Mouse (Mus musculus) kidney, postnatal 10 days (tissue): ENCODE measurements around the gene Ptdss2.
A peak's percentile ranks its signal among the peaks of the same experiment; 100 is the strongest.

Experiments
- DNase-seq: peaks from one replicate; pipeline ENCODE4 v3.0.0; 2021; ENCODE audit warnings: mixed read lengths

The Ptdss2 gene

GRCm38 (mm10) chr7:141122245-141122644, at the start of gene Ptdss2:
Gene Ptdss2, plus strand, starts transcription at chr7:141122382.
- peak; percentile 80 for DNase-seq

GRCm38 (mm10) chr7:141073782-141074181, 48.4 kb upstream of the Ptdss2 start:
- no peak for DNase-seq

- DNase-seq: no peak
These were observed 44.3 kb upstream of the Ptdss2 start, which contains the start of gene Pkp3 for GRCm38 (mm10) chr7:141077841-141078240. Gene Pkp3, plus strand, starts transcription at chr7:141078218.

- DNase-seq: no peak
These were observed 43.3 kb upstream of the Ptdss2 start for GRCm38 (mm10) chr7:141078876-141079275.

GRCm38 (mm10) chr7:141079481-141080449, 42.4 kb upstream of the Ptdss2 start:
- DNase-seq: peak; percentile 65

- DNase-seq: peak; percentile 39
These were observed 34.3 kb upstream of the Ptdss2 start for GRCm38 (mm10) chr7:141087894-141088293.

- peak; percentile 18 for DNase-seq
These were observed 33.7 kb upstream of the Ptdss2 start for GRCm38 (mm10) chr7:141088473-141088872.

- no peak for DNase-seq
These were observed 32.0 kb upstream of the Ptdss2 start for GRCm38 (mm10) chr7:141090228-141090627.

- peak; percentile 91 for DNase-seq
These were observed 30.0 kb upstream of the Ptdss2 start for GRCm38 (mm10) chr7:141092051-141092735.

- DNase-seq: peak; percentile 75
These were observed 28.2 kb upstream of the Ptdss2 start for GRCm38 (mm10) chr7:141093950-141094349.

- DNase-seq: peak; percentile 75
These were observed 27.5 kb upstream of the Ptdss2 start for GRCm38 (mm10) chr7:141094487-141095205.

- DNase-seq: peak; percentile 24
These were observed 26.2 kb upstream of the Ptdss2 start for GRCm38 (mm10) chr7:141096021-141096420.

GRCm38 (mm10) chr7:141096649-141097056, 25.5 kb upstream of the Ptdss2 start:
- peak; percentile 80 for DNase-seq

- no peak for DNase-seq
These were observed 25.0 kb upstream of the Ptdss2 start for GRCm38 (mm10) chr7:141097177-141097576.

GRCm38 (mm10) chr7:141099911-141100691, 22.1 kb upstream of the Ptdss2 start, which contains the start of gene Sigirr:
Gene Sigirr, minus strand, starts transcription at chr7:141100572.
- DNase-seq: peak; percentile 77

GRCm38 (mm10) chr7:141103161-141103560, 19.0 kb upstream of the Ptdss2 start:
- DNase-seq: no peak

GRCm38 (mm10) chr7:141115874-141116273, 6.3 kb upstream of the Ptdss2 start:
- no peak for DNase-seq

GRCm38 (mm10) chr7:141117636-141118035, 4.5 kb upstream of the Ptdss2 start, which contains the start of gene Ano9:
Gene Ano9, minus strand, starts transcription at chr7:141117806.
- peak; percentile 70 for DNase-seq

- DNase-seq: no peak
These were observed 2.7 kb upstream of the Ptdss2 start for GRCm38 (mm10) chr7:141119487-141119886.

GRCm38 (mm10) chr7:141120605-141121004, 1.6 kb upstream of the Ptdss2 start:
- DNase-seq: no peak

GRCm38 (mm10) chr7:141121051-141121531, 1.1 kb upstream of the Ptdss2 start:
- peak; percentile 75 for DNase-seq
